Mouse (Mus musculus): ENCODE data around the gene Fyb.

Gene Fyb

GRCm38 (mm10) chr15:6658081-6658480 is 135.4 kb downstream of the Fyb start:
- in situ Hi-C loops (cut with MboI) = no loop called here

GRCm38 (mm10) chr15:6661951-6662350 is 139.3 kb downstream of the Fyb start:
- in situ Hi-C loops (cut with MboI) = no loop called here

GRCm38 (mm10) chr15:6663991-6664390 is 141.3 kb downstream of the Fyb start:
- in situ Hi-C loops (cut with MboI) = no loop called here

GRCm38 (mm10) chr15:6666072-6666471 is 143.4 kb downstream of the Fyb start:
- in situ Hi-C loops (cut with MboI) = no loop called here

- in situ Hi-C loops (cut with MboI) = no loop called here
Measured at GRCm38 (mm10) chr15:6668793-6669437, 146.3 kb downstream of the Fyb start.

GRCm38 (mm10) chr15:6678479-6678878 is 155.8 kb downstream of the Fyb start:
- in situ Hi-C loops (cut with MboI) = no loop called here

GRCm38 (mm10) chr15:6702164-6702563 is 179.5 kb downstream of the Fyb start:
- in situ Hi-C loops (cut with MboI) = loop anchor here (25.0 kb wide), 1 partner anchor 1590 kb away; the partner anchor contains the start of genes Card6 and Rpl37

GRCm38 (mm10) chr15:6705351-6705901 is 182.8 kb downstream of the Fyb start:
- in situ Hi-C loops (cut with MboI) = loop anchor here (25.0 kb wide), 1 partner anchor 1593 kb away; the partner anchor contains the start of genes Card6 and Rpl37

GRCm38 (mm10) chr15:6707551-6707935 is 184.9 kb downstream of the Fyb start:
- in situ Hi-C loops (cut with MboI) = loop anchor here (25.0 kb wide), 1 partner anchor 1595 kb away; the partner anchor contains the start of genes Card6 and Rpl37

GRCm38 (mm10) chr15:6707936-6708525 is 185.4 kb downstream of the Fyb start, which contains the start of gene Rictor:
Rictor (plus strand) TSS chr15:6708379.
- in situ Hi-C loops (cut with MboI) = loop anchor here (25.0 kb wide), 1 partner anchor 1596 kb away; the partner anchor contains the start of genes Card6 and Rpl37

- in situ Hi-C loops (cut with MboI) = loop anchor here (25.0 kb wide), 1 partner anchor 1596 kb away; the partner anchor contains the start of genes Card6 and Rpl37
Measured at GRCm38 (mm10) chr15:6708526-6709441, 186.1 kb downstream of the Fyb start.

- in situ Hi-C loops (cut with MboI) = loop anchor here (25.0 kb wide), 1 partner anchor 1597 kb away; the partner anchor contains the start of genes Card6 and Rpl37
Measured at GRCm38 (mm10) chr15:6709618-6710017, 187.0 kb downstream of the Fyb start.

- in situ Hi-C loops (cut with MboI) = loop anchor here (25.0 kb wide), 1 partner anchor 1598 kb away; the partner anchor contains the start of genes Card6 and Rpl37
Measured at GRCm38 (mm10) chr15:6710341-6710740, 187.7 kb downstream of the Fyb start.

- in situ Hi-C loops (cut with MboI) = loop anchor here (25.0 kb wide), 1 partner anchor 1599 kb away; the partner anchor contains the start of genes Card6 and Rpl37
Measured at GRCm38 (mm10) chr15:6711226-6711625, 188.6 kb downstream of the Fyb start.
